Mouse (Mus musculus): ENCODE measurements around the gene Setd3. TPM values are rescaled to one million over a fixed set of nuclear protein-coding genes. Genes with fewer than 3 reads are reported as not detected.

Gene Setd3
- polyA plus RNA-seq, 1 experiment from 2014 or later, result 83.3 TPM

DNA sequence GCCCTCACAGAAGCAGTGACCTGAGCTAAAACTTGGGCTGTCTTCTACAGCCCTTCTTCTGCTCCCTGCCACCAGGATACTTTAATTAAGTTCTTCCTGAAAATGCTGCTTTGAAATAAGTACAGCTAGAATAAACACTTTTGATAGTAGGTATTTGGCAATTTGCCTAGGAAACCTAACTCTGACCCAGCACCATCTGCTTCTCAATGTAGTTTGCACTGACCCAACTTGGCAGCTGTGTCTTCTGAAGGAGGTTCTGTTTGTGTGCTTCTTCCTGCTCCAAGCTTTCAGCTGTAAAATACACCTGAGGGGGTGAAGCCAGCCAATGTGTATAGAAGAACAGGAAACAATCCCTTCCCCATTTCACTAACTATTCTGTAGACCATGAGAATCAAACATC, 7.8 kb downstream of the Setd3 start:
- H3K4me3 ChIP-seq (ENCODE audit: low read depth, low read length), result no peak overlapping the region
- H3K9ac ChIP-seq (ENCODE audit: low read length), result no peak overlapping the region
- ATAC-seq (ENCODE audit: low FRiP score) (no peak), DNase-seq (ENCODE audit: low spot score, missing footprints) (no peak)
- no peaks in the 10 kb centered on the region for H3K9me3 ChIP-seq (ENCODE audit: control insufficient read depth, low read length)
- H3K4me1 ChIP-seq (ENCODE audit: control insufficient read depth, insufficient read depth, low read length), result no peaks in the 10 kb centered on the region
- no peak overlapping the region for H3K4me2 ChIP-seq
- H3K27ac ChIP-seq (ENCODE audit: low read depth, low read length), result no peak overlapping the region
- no peaks in the 10 kb centered on the region for H3K27me3 ChIP-seq (ENCODE audit: control insufficient read depth, insufficient read depth, low read length)
- no peaks in the 10 kb centered on the region for H3K36me3 ChIP-seq (ENCODE audit: control insufficient read depth, insufficient read depth, low read length)

DNA sequence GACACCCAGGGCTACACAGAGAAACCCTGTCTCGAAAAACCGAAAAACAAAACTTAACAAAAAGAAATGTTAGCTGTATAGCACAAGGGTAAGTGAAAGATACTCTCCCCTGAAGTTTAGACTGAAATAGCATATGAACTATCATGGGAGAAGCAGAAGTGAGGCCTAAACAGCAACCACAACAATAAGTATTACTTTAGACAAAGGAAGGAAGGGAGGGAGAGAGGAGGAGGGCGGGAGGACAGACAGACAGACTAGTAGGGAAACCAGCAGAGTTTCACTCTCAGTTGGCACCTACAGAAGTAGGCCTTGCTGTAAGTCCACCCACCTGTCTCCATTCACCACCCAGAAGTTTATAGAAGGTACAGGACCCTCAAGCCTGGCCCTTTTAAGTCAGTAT, 8.6 kb downstream of the Setd3 start:
- Histone ChIP-seq H3K4me3 (ENCODE audit: low read depth, low read length) (no peak overlapping the region), H3K9ac (ENCODE audit: low read length) (no peak overlapping the region), H3K4me2 (no peak overlapping the region), H3K36me3 (ENCODE audit: control insufficient read depth, insufficient read depth, low read length) (no peaks in the 10 kb centered on the region), H3K27me3 (ENCODE audit: control insufficient read depth, insufficient read depth, low read length) (no peaks in the 10 kb centered on the region), H3K27ac (ENCODE audit: low read depth, low read length) (no peak overlapping the region), H3K4me1 (ENCODE audit: control insufficient read depth, insufficient read depth, low read length) (no peaks in the 10 kb centered on the region), H3K9me3 (ENCODE audit: control insufficient read depth, low read length) (no peaks in the 10 kb centered on the region)
- DNase-seq (ENCODE audit: low spot score, missing footprints), result no peak
- ATAC-seq (ENCODE audit: low FRiP score), result no peak
- 84% methylated on average over 3 of the region's 3 CpGs for WGBS

DNA sequence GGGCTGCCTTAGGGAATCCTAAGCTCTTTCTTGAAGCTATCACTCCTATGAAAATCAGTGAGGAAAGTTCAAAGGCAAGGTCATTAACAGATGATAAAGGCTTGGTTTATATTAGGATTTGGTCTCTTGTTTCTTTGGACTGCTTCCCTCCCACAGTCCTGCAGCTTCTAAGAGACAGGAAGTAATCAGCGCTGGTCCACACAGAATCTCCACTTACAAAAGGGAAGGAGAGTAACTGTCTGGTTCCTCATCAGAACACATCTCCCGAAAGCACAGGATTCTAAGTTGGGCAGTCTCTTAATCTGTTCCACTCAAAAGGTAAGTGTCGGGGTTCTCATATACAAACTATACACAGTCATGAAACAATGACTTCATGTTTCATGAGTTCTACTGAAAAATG, 10.2 kb downstream of the Setd3 start:
- ATAC-seq (ENCODE audit: low FRiP score) (no peak), DNase-seq (ENCODE audit: low spot score, missing footprints) (no peak)
- Histone ChIP-seq H3K36me3 (ENCODE audit: control insufficient read depth, insufficient read depth, low read length) (no peaks in the 10 kb centered on the region), H3K27ac (ENCODE audit: low read depth, low read length) (no peak overlapping the region), H3K9me3 (ENCODE audit: control insufficient read depth, low read length) (no peaks in the 10 kb centered on the region), H3K4me2 (no peak overlapping the region), H3K9ac (ENCODE audit: low read length) (no peak overlapping the region), H3K4me1 (ENCODE audit: control insufficient read depth, insufficient read depth, low read length) (no peaks in the 10 kb centered on the region), H3K4me3 (ENCODE audit: low read depth, low read length) (no peak overlapping the region), H3K27me3 (ENCODE audit: control insufficient read depth, insufficient read depth, low read length) (no peaks in the 10 kb centered on the region)
- WGBS, result 86% methylated on average over 3 of the region's 3 CpGs

DNA sequence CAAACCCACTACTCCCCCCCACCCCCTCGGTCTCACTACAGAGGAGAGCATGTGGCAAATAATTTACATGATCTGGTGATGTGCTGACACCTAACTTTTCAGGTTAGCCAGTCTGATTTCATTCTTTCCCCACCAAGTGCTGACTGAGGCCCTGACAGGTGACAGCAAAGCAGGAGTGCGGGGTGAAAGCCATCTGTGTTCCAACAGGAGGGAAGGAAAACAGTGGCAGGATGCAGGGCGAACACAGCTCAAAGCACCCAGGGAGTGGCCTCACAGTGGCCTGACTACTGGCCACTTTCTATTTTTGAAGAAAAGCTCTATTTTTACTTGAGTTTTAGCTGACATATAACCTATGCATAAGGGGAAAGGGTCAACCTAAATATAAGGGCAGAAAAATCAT, 15.4 kb downstream of the Setd3 start:
- H3K9ac ChIP-seq (ENCODE audit: low read length), result no peak overlapping the region
- ATAC-seq (ENCODE audit: low FRiP score), result no peak
- H3K4me2 ChIP-seq, result no peak overlapping the region
- DNase-seq (ENCODE audit: low spot score, missing footprints), result no peak
- no peak overlapping the region for H3K27ac ChIP-seq (ENCODE audit: low read depth, low read length)
- no peak overlapping the region for H3K4me3 ChIP-seq (ENCODE audit: low read depth, low read length)
- no peaks in the 10 kb centered on the region for H3K4me1 ChIP-seq (ENCODE audit: control insufficient read depth, insufficient read depth, low read length)
- H3K27me3 ChIP-seq (ENCODE audit: control insufficient read depth, insufficient read depth, low read length), result no peaks in the 10 kb centered on the region
- 85% methylated on average over 3 of the region's 3 CpGs for WGBS
- H3K36me3 ChIP-seq (ENCODE audit: control insufficient read depth, insufficient read depth, low read length), result peaks cover 2% of the 10 kb centered on the region; the same call in 1 of the 2 replicates
- H3K9me3 ChIP-seq (ENCODE audit: control insufficient read depth, low read length), result no peaks in the 10 kb centered on the region

DNA sequence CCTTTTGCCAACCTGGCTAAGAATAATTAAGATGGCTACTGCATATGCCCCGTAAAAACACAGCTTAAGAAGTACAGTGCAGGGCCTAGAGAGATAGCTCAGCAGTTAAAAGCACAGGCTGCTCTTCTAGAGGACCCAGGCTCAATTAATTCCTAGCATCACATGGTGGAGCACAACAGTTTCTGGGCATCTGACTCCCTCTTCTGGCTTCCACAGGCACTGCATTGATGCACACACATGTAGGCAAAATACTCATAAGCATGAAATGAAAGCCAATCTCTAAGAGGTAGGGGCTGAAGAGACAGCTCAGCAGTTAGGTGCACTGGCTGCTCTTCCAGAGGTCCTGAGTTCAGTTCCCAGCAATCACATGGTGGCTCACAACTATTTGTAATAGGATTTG, 17.1 kb downstream of the Setd3 start:
- ATAC-seq (ENCODE audit: low FRiP score), result no peak

DNA sequence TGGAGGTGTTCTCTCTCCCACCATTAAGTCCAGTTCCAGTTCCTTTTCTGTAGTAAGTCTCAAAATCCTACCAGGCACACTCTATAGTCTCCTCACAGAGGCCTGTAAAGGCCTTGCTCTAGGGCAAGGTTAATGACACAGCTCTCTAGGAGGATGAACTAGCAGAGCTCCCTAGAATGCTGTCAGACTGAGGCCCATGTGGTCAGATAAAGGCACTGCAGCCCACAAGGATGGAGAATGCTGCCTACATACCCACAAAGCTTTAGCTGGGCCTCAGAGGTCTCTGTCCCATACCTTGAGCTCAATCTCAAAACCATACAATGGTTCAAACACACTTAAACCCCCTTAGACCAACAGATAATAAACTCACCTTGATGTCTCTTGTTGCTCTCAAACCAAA, 19.3 kb downstream of the Setd3 start:
- Histone ChIP-seq H3K4me1 (ENCODE audit: control insufficient read depth, insufficient read depth, low read length) (no peaks in the 10 kb centered on the region), H3K27me3 (ENCODE audit: control insufficient read depth, insufficient read depth, low read length) (no peaks in the 10 kb centered on the region), H3K4me2 (no peak overlapping the region), H3K36me3 (ENCODE audit: control insufficient read depth, insufficient read depth, low read length) (peaks cover 2% of the 10 kb centered on the region; the same call in 1 of the 2 replicates), H3K9ac (ENCODE audit: low read length) (no peak overlapping the region), H3K9me3 (ENCODE audit: control insufficient read depth, low read length) (no peaks in the 10 kb centered on the region), H3K4me3 (ENCODE audit: low read depth, low read length) (no peak overlapping the region), H3K27ac (ENCODE audit: low read depth, low read length) (no peak overlapping the region)
- ATAC-seq (ENCODE audit: low FRiP score), result no peak
- DNase-seq (ENCODE audit: low spot score, missing footprints), result no peak

More for the DNA sequence above, 17.1 kb downstream of the Setd3 start:
- Histone ChIP-seq H3K9ac (ENCODE audit: low read length) (no peak overlapping the region), H3K27ac (ENCODE audit: low read depth, low read length) (no peak overlapping the region), H3K27me3 (ENCODE audit: control insufficient read depth, insufficient read depth, low read length) (no peaks in the 10 kb centered on the region), H3K4me2 (no peak overlapping the region), H3K4me3 (ENCODE audit: low read depth, low read length) (no peak overlapping the region), H3K4me1 (ENCODE audit: control insufficient read depth, insufficient read depth, low read length) (no peaks in the 10 kb centered on the region), H3K9me3 (ENCODE audit: control insufficient read depth, low read length) (no peaks in the 10 kb centered on the region), H3K36me3 (ENCODE audit: control insufficient read depth, insufficient read depth, low read length) (peaks cover 2% of the 10 kb centered on the region; the same call in 1 of the 2 replicates)
- WGBS, result 89% methylated on average over 1 of the region's 1 CpGs
- no peak for DNase-seq (ENCODE audit: low spot score, missing footprints)

DNA sequence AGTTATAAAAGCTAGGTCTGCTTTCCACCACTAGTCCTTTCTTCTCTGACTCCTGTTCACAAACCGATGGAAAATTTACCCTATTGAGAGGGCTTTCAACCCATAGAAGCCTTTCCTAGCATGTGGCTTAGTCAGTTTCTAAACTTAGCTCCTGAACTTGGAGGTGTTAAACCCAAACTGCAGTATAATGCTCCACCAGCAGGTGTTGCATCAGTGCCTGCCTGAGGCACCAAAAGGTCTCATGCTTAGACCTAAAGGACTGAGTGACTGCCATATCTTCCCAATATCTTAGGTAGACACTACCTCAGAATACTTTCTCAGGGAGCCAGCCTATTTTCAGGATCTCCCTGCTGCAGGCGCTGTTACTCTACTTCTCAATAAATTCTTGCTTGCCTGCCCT, 26.4 kb downstream of the Setd3 start:
- H3K27ac ChIP-seq (ENCODE audit: low read depth, low read length), result no peak overlapping the region
- WGBS, result 92% methylated on average over 2 of the region's 2 CpGs
- no peak overlapping the region for H3K4me2 ChIP-seq
- no peak overlapping the region for H3K4me3 ChIP-seq (ENCODE audit: low read depth, low read length)
- ATAC-seq (ENCODE audit: low FRiP score) (no peak), DNase-seq (ENCODE audit: low spot score, missing footprints) (no peak)
- H3K36me3 ChIP-seq (ENCODE audit: control insufficient read depth, insufficient read depth, low read length), result no peaks in the 10 kb centered on the region
- no peaks in the 10 kb centered on the region for H3K9me3 ChIP-seq (ENCODE audit: control insufficient read depth, low read length)
- no peaks in the 10 kb centered on the region for H3K4me1 ChIP-seq (ENCODE audit: control insufficient read depth, insufficient read depth, low read length)
- no peaks in the 10 kb centered on the region for H3K27me3 ChIP-seq (ENCODE audit: control insufficient read depth, insufficient read depth, low read length)
- H3K9ac ChIP-seq (ENCODE audit: low read length), result no peak overlapping the region

DNA sequence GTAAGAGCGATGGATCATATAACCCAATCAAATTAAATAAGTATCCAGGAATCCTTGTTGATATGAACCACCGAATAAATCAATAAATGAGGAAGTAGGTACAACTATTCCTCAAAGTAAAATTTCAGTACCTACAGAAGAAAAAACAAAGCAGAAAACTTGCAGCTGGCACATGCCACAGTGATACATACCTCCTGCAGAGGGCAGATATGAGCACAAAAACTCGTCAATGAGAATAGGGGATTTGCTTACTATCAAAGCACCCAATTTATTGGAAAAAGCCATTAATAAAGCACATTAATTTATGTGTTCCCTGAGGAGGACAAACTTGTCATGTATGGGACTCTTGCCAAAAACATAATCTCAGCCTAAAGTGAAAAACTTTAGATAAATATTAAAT, 29.4 kb downstream of the Setd3 start:
- DNase-seq (ENCODE audit: low spot score, missing footprints) (no peak), ATAC-seq (ENCODE audit: low FRiP score) (no peak)
- H3K4me2 ChIP-seq, result no peak overlapping the region
- H3K27me3 ChIP-seq (ENCODE audit: control insufficient read depth, insufficient read depth, low read length), result no peaks in the 10 kb centered on the region
- H3K9me3 ChIP-seq (ENCODE audit: control insufficient read depth, low read length), result no peaks in the 10 kb centered on the region
- H3K27ac ChIP-seq (ENCODE audit: low read depth, low read length), result no peak overlapping the region
- no peaks in the 10 kb centered on the region for H3K36me3 ChIP-seq (ENCODE audit: control insufficient read depth, insufficient read depth, low read length)
- H3K4me3 ChIP-seq (ENCODE audit: low read depth, low read length), result no peak overlapping the region
- H3K9ac ChIP-seq (ENCODE audit: low read length), result no peak overlapping the region
- no peaks in the 10 kb centered on the region for H3K4me1 ChIP-seq (ENCODE audit: control insufficient read depth, insufficient read depth, low read length)
- 85% methylated on average over 3 of the region's 3 CpGs for WGBS

DNA sequence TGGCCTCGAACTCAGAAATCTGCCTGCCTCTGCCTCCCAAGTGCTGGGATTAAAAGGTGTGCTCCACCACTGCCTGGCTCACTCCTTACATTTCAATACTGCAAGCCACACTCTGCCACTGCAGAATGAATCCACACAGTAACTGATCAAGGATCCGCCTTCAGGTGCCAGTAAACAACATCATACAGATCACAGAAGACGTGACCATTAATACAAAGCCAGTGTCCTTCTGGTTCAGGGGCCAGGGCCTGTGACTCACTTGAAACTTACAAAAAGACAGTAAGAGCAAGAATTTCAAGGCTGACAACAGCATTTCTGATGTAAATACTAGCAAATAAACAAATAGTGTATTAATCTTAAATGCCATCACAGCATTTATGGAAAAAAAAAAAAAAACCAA, 33.9 kb downstream of the Setd3 start:
- 92% methylated on average over 3 of the region's 3 CpGs for WGBS
- Histone ChIP-seq H3K9me3 (ENCODE audit: control insufficient read depth, low read length) (no peaks in the 10 kb centered on the region), H3K4me2 (no peak overlapping the region), H3K4me1 (ENCODE audit: control insufficient read depth, insufficient read depth, low read length) (no peaks in the 10 kb centered on the region), H3K4me3 (ENCODE audit: low read depth, low read length) (no peak overlapping the region), H3K27me3 (ENCODE audit: control insufficient read depth, insufficient read depth, low read length) (no peaks in the 10 kb centered on the region), H3K27ac (ENCODE audit: low read depth, low read length) (no peak overlapping the region), H3K36me3 (ENCODE audit: control insufficient read depth, insufficient read depth, low read length) (no peaks in the 10 kb centered on the region), H3K9ac (ENCODE audit: low read length) (no peak overlapping the region)
- ATAC-seq (ENCODE audit: low FRiP score), result no peak
- no peak for DNase-seq (ENCODE audit: low spot score, missing footprints)

Data from midbrain, embryonic 11.5 days (tissue).